In the genomic region with DNA sequence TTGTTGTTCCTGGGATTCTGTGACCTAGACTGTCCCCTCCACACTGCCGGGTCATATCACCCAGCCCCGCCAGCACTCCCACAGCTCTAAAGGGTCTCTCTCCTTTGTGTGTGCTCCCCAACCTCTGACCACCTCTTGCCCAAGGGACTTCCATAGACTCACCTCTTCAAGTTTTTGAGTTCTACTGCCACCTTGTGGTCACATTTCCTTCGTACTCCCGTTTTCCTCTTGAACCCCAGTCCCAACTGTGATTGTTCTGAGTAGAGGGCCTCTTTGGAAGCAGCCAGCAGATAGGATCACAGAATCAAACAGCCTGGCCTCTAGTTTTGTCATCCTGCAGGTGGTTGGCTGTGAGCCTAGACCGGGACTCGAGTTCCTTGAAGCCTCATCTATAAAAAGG, we compare ENCODE assay signal across 8 mouse cellular contexts. TPM values are rescaled to one million over a fixed set of nuclear protein-coding genes. Genes with fewer than 3 reads are reported as not detected.
DNase-seq lines count a peak whose midpoint lies in the region; TF ChIP-seq lines count a peak whose summit lies in the region.

No protein-coding gene starts in this region.

- peaks cover 3% of the 10 kb centered on the region; the same call in 1 of the 2 replicates for H3K4me1 ChIP-seq in spleen, adult 2 months (ENCODE audit: control insufficient read depth, insufficient read depth, insufficient read length)

- TF ChIP-seq POLR2A in spleen, adult 2 months (IDR thresholded peaks at IDR 0.05; ENCODE audit: low read depth, low read length) = no peak

- no peak overlapping the region for H3K4me3 ChIP-seq in spleen, adult 2 months (ENCODE audit: extremely low read depth, insufficient read depth, insufficient read length)

- no peak overlapping the region for H3K27ac ChIP-seq in spleen, adult 2 months (ENCODE audit: insufficient read depth, low read length)

- peak; percentile 44; the same call in 1 of the 2 replicates for TF ChIP-seq CTCF in spleen, adult 2 months (IDR thresholded peaks at IDR 0.05; ENCODE audit: extremely low read depth, insufficient read depth, insufficient read length, insufficient replicate concordance)

- H3K27me3 ChIP-seq in spleen, adult 2 months (ENCODE audit: control insufficient read depth, insufficient read depth, low read length) = no peaks in the 10 kb centered on the region

- peak; percentile 75 for DNase-seq in gastrocnemius, adult 18-20 months (ENCODE audit: low spot score)
- no peak for DNase-seq in gastrocnemius, postnatal 25 days
- DNase-seq in adrenal gland, adult 2 months = peak; percentile 66
- DNase-seq in embryo, embryonic 10.5 days (ENCODE audit: low spot score) = peak; percentile 90
- DNase-seq in heart, postnatal 14 days = peak; percentile 48 to 74
- DNase-seq in layer of hippocampus, adult 9-10 months (ENCODE audit: low spot score) = peak; percentile 45
- DNase-seq in lung, postnatal 14 days = peak; percentile 82
- peak in 1 of 2 experiments; percentile 48 for DNase-seq in spleen, adult 2 months (ENCODE audit: low read depth in 1 of 2, low spot score in 2 of 2)

- 9% methylated on average over 6 of the region's 6 CpGs for WGBS in spleen, adult 2 months

- intact Hi-C loops in heart, postnatal 14 days (cut with DNase I) = loop anchor here (2.0 to 5.0 kb wide), 3 partner anchors 146 to 344 kb away; no protein-coding TSS in a partner anchor

- no peaks in the 10 kb centered on the region for H3K36me3 ChIP-seq in spleen, adult 2 months (ENCODE audit: control insufficient read depth, insufficient read depth, low read length)

RNA-seq across cellular contexts. Expression of gene Fam120a, which starts 30.8 kb away (rescaled TPM):
- 100 to 1,000 TPM; 109 to 116 TPM for total RNA-seq in gastrocnemius, adult 18-20 months (2021)
- 100 to 1,000 TPM in 1 of 2 experiments, 10 to 100 TPM in 1; 99.0 to 102 TPM for total RNA-seq in gastrocnemius, postnatal 25 days (2021)
- total RNA-seq in adrenal gland, adult 2 months (2021) = 100 to 1,000 TPM; 160 to 173 TPM
- polyA plus RNA-seq in adrenal gland, adult 2 months (2012; rRNA removed) = 76.8 and 86.1 TPM in 2 replicates
- 100 to 1,000 TPM; 107 to 109 TPM for total RNA-seq in heart, postnatal 14 days (2021)
- 40.1 and 49.7 TPM in 2 replicates for polyA plus RNA-seq in spleen, adult 2 months (2012; rRNA removed)
